Mouse (Mus musculus): ENCODE data around the gene Osm. TPM values are rescaled to one million over a fixed set of nuclear protein-coding genes. Genes with fewer than 3 reads are reported as not detected.

The Osm gene
- polyA plus RNA-seq, 1 experiment from 2014 or later: not detected

DNA sequence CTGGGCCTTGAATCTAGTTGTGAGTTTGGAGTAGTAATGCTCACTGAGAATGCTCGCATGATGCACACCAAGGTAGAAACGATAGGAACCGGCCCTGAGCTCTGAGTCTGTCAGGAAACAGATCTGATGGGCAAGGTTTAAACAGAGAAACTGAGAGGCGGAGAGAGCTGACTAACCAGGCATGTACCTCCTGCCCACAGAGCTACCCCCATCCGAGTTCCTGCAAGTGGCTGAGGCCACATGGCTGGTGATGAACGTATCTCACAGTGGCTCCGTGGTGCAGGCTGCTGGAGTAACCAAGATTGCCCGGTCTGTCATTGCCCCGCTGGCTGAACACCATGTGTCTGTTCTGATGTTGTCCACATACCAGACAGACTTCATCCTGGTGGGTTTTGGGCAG lies 16.3 kb upstream of the Osm start:
- Histone ChIP-seq H3K9ac (ENCODE audit: low read length) (no peak overlapping the region), H3K4me3 (ENCODE audit: low read depth, low read length) (no peak overlapping the region), H3K27ac (ENCODE audit: low read depth, low read length) (no peak overlapping the region), H3K9me3 (ENCODE audit: control insufficient read depth, low read length) (no peaks in the 10 kb centered on the region), H3K4me2 (no peak overlapping the region), H3K36me3 (ENCODE audit: control insufficient read depth, insufficient read depth, low read length) (peaks cover 1% of the 10 kb centered on the region; the same call in 1 of the 2 replicates), H3K4me1 (ENCODE audit: control insufficient read depth, insufficient read depth, low read length) (peaks cover 5% of the 10 kb centered on the region; the same call in 1 of the 2 replicates), H3K27me3 (ENCODE audit: control insufficient read depth, insufficient read depth, low read length) (peaks cover 18% of the 10 kb centered on the region)
- ATAC-seq (ENCODE audit: low FRiP score): no peak
- no peak for DNase-seq (ENCODE audit: low spot score, missing footprints)
- 69% methylated on average over 9 of the region's 9 CpGs for WGBS

GRCm38 (mm10) chr11:4220443-4221400 lies 15.5 kb upstream of the Osm start:
- H3K36me3 ChIP-seq (ENCODE audit: control insufficient read depth, insufficient read depth, low read length): no peaks in the 10 kb centered on the region
- 42% methylated on average over 28 of the region's 28 CpGs for WGBS
- peak; percentile 96 for DNase-seq (ENCODE audit: low spot score, missing footprints)
- H3K9ac ChIP-seq (ENCODE audit: low read length): no peak overlapping the region
- no peak overlapping the region for H3K4me2 ChIP-seq
- H3K27ac ChIP-seq (ENCODE audit: low read depth, low read length): no peak overlapping the region
- peaks cover 5% of the 10 kb centered on the region; the same call in 1 of the 2 replicates for H3K4me1 ChIP-seq (ENCODE audit: control insufficient read depth, insufficient read depth, low read length)
- no peaks in the 10 kb centered on the region for H3K9me3 ChIP-seq (ENCODE audit: control insufficient read depth, low read length)
- peaks cover 18% of the 10 kb centered on the region for H3K27me3 ChIP-seq (ENCODE audit: control insufficient read depth, insufficient read depth, low read length)
- ATAC-seq (ENCODE audit: low FRiP score): peak; percentile 58; the same call in 1 of the 2 replicates
- no peak overlapping the region for H3K4me3 ChIP-seq (ENCODE audit: low read depth, low read length)

GRCm38 (mm10) chr11:4222046-4222950 lies 13.9 kb upstream of the Osm start:
- no peak for DNase-seq (ENCODE audit: low spot score, missing footprints)
- Histone ChIP-seq H3K27ac (ENCODE audit: low read depth, low read length) (no peak overlapping the region), H3K4me1 (ENCODE audit: control insufficient read depth, insufficient read depth, low read length) (peaks cover 5% of the 10 kb centered on the region; the same call in 1 of the 2 replicates), H3K27me3 (ENCODE audit: control insufficient read depth, insufficient read depth, low read length) (peaks cover 18% of the 10 kb centered on the region), H3K9me3 (ENCODE audit: control insufficient read depth, low read length) (no peaks in the 10 kb centered on the region), H3K4me3 (ENCODE audit: low read depth, low read length) (no peak overlapping the region), H3K36me3 (ENCODE audit: control insufficient read depth, insufficient read depth, low read length) (no peaks in the 10 kb centered on the region), H3K4me2 (no peak overlapping the region), H3K9ac (ENCODE audit: low read length) (no peak overlapping the region)
- WGBS: 80% methylated on average over 17 of the region's 17 CpGs
- no peak for ATAC-seq (ENCODE audit: low FRiP score)

DNA sequence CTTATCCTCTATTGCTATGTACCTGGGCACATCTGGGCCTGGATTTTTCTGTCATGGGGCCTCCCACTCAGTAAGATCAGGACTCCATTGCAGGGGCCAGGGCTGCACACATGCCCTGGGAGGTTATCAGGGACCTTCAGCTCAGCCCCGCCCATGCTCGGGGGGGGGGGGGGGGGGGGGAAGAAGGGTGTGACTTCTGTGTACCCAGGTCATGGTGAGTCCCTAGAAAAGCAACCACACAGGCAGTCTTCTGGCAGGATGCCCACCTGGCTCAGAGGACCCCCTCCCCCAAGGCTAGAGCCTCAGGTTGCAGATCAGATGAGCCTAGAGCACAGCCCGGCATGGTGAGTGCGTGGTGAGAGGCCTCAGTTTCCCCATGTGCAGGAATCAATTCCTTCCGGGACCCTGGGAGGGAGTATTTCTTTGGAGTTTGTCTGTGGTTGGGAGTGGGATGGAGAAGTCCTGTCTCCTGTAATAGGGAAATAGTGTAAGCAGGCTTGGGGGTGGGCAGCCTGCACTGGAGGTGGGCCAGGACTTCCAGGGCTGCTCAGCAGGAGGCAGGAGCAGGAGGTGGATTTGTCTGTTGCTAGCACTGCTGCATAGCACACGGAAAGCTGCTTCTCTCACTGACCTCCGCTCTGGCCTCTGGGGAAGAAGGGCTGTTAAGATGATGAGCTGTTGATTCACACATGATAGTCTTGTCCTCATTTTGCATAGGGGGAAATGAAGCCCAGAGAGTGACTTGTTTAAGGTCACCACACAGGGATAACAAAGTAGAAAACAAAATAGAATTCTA lies 12.6 kb upstream of the Osm start:
- 26% methylated on average over 5 of the region's 7 CpGs for WGBS
- H3K4me1 ChIP-seq (ENCODE audit: control insufficient read depth, insufficient read depth, low read length): 0 out of 2 replicates have a peak, but pooled peaks cover under 1% of the 10 kb centered on the region
- no peak for ATAC-seq (ENCODE audit: low FRiP score)
- H3K4me3 ChIP-seq (ENCODE audit: low read depth, low read length): no peak overlapping the region
- DNase-seq (ENCODE audit: low spot score, missing footprints): no peak
- H3K9me3 ChIP-seq (ENCODE audit: control insufficient read depth, low read length): no peaks in the 10 kb centered on the region
- H3K9ac ChIP-seq (ENCODE audit: low read length): no peak overlapping the region
- H3K4me2 ChIP-seq: no peak overlapping the region
- peaks cover 8% of the 10 kb centered on the region; the same call in 1 of the 2 replicates for H3K27me3 ChIP-seq (ENCODE audit: control insufficient read depth, insufficient read depth, low read length)
- no peak overlapping the region for H3K27ac ChIP-seq (ENCODE audit: low read depth, low read length)
- no peaks in the 10 kb centered on the region for H3K36me3 ChIP-seq (ENCODE audit: control insufficient read depth, insufficient read depth, low read length)

- Histone ChIP-seq H3K9ac (ENCODE audit: low read length) (no peak overlapping the region; the same call in 1 of the 2 replicates), H3K9me3 (ENCODE audit: control insufficient read depth, low read length) (no peaks in the 10 kb centered on the region), H3K36me3 (ENCODE audit: control insufficient read depth, insufficient read depth, low read length) (no peaks in the 10 kb centered on the region), H3K4me1 (ENCODE audit: control insufficient read depth, insufficient read depth, low read length) (no peaks in the 10 kb centered on the region), H3K4me3 (ENCODE audit: low read depth, low read length) (no peak overlapping the region), H3K27me3 (ENCODE audit: control insufficient read depth, insufficient read depth, low read length) (peaks cover 2% of the 10 kb centered on the region; the same call in 1 of the 2 replicates), H3K4me2 (no peak overlapping the region), H3K27ac (ENCODE audit: low read depth, low read length) (no peak overlapping the region)
- DNase-seq (ENCODE audit: low spot score, missing footprints) (no peak), ATAC-seq (ENCODE audit: low FRiP score) (no peak)
- 48% methylated on average over 2 of the region's 2 CpGs for WGBS
Measured at GRCm38 (mm10) chr11:4224223-4224622, 12.0 kb upstream of the Osm start.

GRCm38 (mm10) chr11:4226569-4227325 lies 9.5 kb upstream of the Osm start:
- no peaks in the 10 kb centered on the region for H3K4me1 ChIP-seq (ENCODE audit: control insufficient read depth, insufficient read depth, low read length)
- no peak overlapping the region for H3K4me2 ChIP-seq
- H3K9me3 ChIP-seq (ENCODE audit: control insufficient read depth, low read length): no peaks in the 10 kb centered on the region
- H3K27ac ChIP-seq (ENCODE audit: low read depth, low read length): no peak overlapping the region
- no peak overlapping the region for H3K4me3 ChIP-seq (ENCODE audit: low read depth, low read length)
- no peaks in the 10 kb centered on the region for H3K36me3 ChIP-seq (ENCODE audit: control insufficient read depth, insufficient read depth, low read length)
- 79% methylated on average over 5 of the region's 5 CpGs for WGBS
- DNase-seq (ENCODE audit: low spot score, missing footprints) (no peak), ATAC-seq (ENCODE audit: low FRiP score) (no peak)
- no peak overlapping the region for H3K9ac ChIP-seq (ENCODE audit: low read length)
- no peaks in the 10 kb centered on the region for H3K27me3 ChIP-seq (ENCODE audit: control insufficient read depth, insufficient read depth, low read length)

DNA sequence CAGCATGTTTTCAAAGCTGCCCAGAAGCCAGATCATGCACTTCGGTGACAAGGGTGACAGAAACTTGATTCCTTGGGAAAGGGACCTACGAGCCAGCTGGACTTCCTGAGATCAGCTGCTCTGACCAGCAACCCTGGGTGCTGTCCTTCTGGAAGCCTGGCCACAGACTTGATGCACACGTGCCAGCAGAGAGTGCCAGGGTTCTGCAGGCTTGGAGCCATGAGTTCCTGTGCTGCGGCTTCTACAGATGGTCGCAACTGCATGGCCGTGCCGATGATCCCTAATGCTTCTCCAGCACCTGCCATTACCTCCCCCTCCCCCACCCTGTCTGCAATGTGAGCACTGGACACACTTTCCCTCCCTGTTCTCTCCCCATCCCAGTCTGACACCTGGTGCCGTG lies 7.8 kb upstream of the Osm start:
- no peaks in the 10 kb centered on the region for H3K36me3 ChIP-seq (ENCODE audit: control insufficient read depth, insufficient read depth, low read length)
- 58% methylated on average over 8 of the region's 8 CpGs for WGBS
- no peak for DNase-seq (ENCODE audit: low spot score, missing footprints)

GRCm38 (mm10) chr11:4229841-4230240 lies 6.4 kb upstream of the Osm start:
- Histone ChIP-seq H3K27ac (ENCODE audit: low read depth, low read length) (no peak overlapping the region), H3K36me3 (ENCODE audit: control insufficient read depth, insufficient read depth, low read length) (no peaks in the 10 kb centered on the region), H3K9me3 (ENCODE audit: control insufficient read depth, low read length) (no peaks in the 10 kb centered on the region), H3K4me2 (no peak overlapping the region), H3K9ac (ENCODE audit: low read length) (no peak overlapping the region), H3K27me3 (ENCODE audit: control insufficient read depth, insufficient read depth, low read length) (no peaks in the 10 kb centered on the region), H3K4me1 (ENCODE audit: control insufficient read depth, insufficient read depth, low read length) (no peaks in the 10 kb centered on the region), H3K4me3 (ENCODE audit: low read depth, low read length) (no peak overlapping the region)
- ATAC-seq (ENCODE audit: low FRiP score): no peak
- WGBS: 55% methylated on average over 4 of the region's 4 CpGs
- DNase-seq (ENCODE audit: low spot score, missing footprints): peak; percentile 64

More for the DNA sequence above, 7.8 kb upstream of the Osm start:
- no peak overlapping the region for H3K9ac ChIP-seq (ENCODE audit: low read length)
- H3K27me3 ChIP-seq (ENCODE audit: control insufficient read depth, insufficient read depth, low read length): no peaks in the 10 kb centered on the region
- no peak overlapping the region for H3K4me3 ChIP-seq (ENCODE audit: low read depth, low read length)
- H3K4me2 ChIP-seq: no peak overlapping the region
- H3K4me1 ChIP-seq (ENCODE audit: control insufficient read depth, insufficient read depth, low read length): no peaks in the 10 kb centered on the region
- ATAC-seq (ENCODE audit: low FRiP score): no peak
- H3K27ac ChIP-seq (ENCODE audit: low read depth, low read length): no peak overlapping the region
- H3K9me3 ChIP-seq (ENCODE audit: control insufficient read depth, low read length): no peaks in the 10 kb centered on the region
